Mouse (Mus musculus) frontal cortex, postnatal 25 days (tissue): ENCODE measurements around the gene Adk.

ENCODE experiments used
- DNase-seq, 2 experiments: peaks; one replicate each; pipeline ENCODE4 v3.0.0; 2022; ENCODE audit warnings: low spot score in 2 of 2

Adk gene

GRCm38 (mm10) chr14:21165706-21166105, 113.3 kb downstream of the Adk start:
- no peak for DNase-seq

DNA sequence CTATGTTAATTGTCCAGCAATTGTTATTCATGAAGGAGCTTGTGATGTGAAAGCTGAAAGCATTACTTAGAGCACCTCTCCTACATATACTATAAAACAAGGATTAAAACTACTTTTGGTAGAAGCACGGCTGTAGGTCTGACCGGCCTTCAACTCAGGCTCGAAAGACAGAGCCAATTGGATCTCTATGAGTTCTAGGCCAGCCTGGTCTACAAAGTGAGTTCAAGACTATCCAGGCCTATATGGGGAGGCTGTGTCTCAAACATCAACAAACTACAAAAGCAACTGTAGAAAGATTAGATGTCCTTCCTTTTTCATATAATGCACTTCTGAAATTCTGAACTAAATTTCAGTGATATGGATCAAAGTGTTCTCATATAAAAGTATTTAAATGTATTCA, 113.7 kb downstream of the Adk start:
- DNase-seq, result no peak

DNA sequence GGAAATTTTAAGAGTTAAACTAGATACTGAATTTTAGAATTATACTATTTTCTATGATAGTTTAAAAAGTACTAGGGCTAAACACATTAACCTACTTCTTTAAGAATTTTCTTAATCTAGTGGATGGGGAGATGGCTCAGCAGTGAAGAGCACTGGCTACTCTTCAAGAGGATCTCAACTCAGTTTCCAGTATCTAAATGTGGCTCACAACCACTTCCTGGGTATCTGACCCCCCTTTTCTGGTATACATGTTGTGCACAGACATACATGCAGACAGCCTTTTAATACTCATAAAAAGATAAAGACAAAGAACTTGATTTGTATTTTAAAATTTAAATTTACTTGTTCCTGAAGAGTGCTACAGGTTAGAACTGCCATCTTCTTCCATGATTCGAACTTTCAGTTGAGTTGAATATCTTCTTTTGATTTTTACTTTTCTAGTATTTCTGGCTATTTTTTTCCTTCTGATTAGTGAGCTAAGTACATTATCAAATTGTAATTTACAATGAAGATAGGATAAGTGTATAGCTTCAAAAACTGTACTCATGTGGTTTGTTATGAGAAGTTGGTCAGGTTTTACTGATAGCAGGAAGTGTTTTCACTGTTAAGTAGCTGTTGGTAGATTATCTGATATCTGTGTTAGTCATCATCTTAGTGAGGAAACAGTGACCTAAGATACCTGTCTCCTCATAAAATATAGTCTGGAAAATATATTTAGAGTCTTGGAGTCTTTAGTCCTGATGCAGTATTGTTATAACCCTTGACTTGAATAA, 121.8 kb downstream of the Adk start:
- DNase-seq, result no peak

GRCm38 (mm10) chr14:21174804-21175203, 122.4 kb downstream of the Adk start:
- no peak for DNase-seq

DNA sequence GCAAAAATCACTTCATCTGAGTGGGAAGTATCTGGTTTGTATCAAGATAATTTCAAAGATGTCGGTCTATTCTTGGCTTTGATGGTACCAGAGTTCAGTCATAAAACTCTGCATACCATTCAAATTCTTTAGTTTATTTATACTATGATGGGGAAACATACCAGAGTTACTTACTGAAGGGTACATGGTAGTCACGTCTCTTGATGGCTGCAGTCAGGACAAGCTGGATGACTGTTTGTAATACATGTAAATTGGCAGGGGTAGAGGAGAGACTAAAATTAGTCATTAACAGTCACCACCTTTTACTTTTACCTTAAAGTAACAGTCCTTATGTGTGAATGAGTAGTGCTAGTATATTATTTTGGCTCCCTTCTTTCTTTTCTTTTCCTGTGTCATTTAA, 125.4 kb downstream of the Adk start:
- DNase-seq, result no peak

- no peak for DNase-seq
Measured at GRCm38 (mm10) chr14:21178356-21178755, 126.0 kb downstream of the Adk start.

DNA sequence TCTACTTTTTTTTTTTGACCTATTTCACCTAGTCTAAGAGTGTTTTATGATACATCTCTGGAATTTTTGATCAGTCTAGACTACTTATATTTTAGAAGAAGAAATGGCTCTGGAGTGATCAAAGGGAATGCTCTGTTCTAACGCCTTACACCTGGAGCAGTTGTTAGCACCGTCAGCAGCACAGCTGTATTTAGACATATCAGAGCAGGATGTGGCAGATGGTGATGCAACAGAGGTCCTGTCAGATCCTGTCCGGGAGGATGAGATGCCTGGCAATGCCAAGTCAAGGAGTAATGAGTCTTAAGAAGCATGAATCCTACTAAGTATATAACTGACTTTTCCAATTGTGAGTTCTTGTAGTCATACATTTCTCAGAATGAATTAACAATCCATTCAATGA, 128.7 kb downstream of the Adk start:
- DNase-seq, result no peak

GRCm38 (mm10) chr14:21191966-21192365, 139.6 kb downstream of the Adk start:
- DNase-seq, result no peak

DNA sequence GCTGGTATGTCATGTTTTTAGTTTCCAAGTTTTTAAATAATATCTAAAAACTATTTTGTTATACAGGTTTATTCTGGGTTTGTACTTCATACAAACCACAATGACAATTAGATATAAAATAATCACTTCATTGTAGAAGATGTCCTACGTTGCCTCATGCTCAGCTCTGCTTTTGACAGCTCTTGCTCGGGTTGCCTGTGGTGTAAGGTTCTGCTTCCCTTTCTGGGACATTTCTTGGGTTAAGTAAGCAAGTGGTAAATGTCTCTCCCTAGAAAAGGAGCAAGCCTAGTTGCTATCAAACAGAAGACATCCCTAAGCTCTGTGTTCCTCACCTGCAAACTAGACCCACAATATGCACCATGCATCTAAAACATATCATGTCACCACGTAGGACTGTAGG, 140.4 kb downstream of the Adk start:
- no peak for DNase-seq

DNA sequence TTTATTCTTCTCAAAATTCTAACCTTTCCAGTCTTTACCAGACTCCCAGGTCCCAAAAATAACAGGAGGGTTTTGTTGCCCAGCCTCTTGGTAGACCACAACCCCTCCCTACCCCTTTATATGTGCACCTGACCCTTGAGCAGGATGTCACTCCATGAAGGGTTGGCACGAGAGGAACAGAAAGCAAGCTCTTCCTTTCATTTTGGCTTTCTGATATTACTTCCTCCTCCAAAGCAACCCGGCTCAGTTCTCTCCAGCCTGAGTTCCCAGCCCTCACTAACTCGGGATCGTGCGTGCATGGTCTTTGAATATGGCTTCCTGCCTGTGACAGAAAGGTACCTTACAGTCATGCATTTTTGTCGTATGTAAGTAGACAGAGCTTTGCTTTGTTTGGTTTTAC, 142.0 kb downstream of the Adk start:
- no peak for DNase-seq

GRCm38 (mm10) chr14:21200850-21201249, 148.5 kb downstream of the Adk start:
- no peak for DNase-seq

DNA sequence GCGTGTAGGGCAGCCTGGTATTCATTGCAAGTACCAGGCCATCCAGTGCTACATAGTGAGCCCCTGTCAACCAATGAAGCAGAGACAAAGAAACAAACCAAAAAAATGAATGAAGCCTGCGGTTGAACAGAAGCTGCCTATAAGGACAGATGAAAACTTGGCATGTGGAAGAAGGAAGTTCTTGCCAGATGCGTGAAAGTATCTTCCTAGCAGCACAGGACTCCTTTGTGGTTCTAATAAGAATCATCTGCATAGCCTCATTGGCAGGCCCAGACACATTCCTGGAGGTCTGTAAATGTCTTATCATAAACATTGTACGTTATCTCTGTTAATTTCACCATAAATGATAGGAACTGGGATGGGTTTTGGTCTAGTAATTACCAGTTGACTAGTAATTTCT, 154.1 kb downstream of the Adk start:
- no peak for DNase-seq

GRCm38 (mm10) chr14:21221574-21222138, 169.3 kb downstream of the Adk start:
- DNase-seq, result no peak

DNA sequence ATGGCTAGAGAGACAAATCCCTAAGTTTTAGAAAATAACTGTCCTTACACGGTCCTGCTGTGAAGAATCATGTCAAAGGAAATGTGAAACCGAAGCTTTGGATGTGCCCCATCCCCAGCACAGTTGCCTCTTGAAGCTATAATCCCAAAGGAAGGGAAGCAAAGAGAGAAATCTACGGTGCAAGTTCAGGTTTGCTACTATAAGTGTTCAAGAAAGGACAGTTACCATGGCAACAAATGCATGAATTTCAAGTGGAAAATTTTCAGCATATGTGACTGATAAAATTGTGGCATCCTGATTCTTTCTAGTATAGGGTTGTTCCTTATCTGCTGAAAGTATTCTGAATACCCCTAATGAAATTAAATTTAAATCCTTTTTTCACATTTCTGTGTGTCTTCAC, 169.8 kb downstream of the Adk start:
- no peak for DNase-seq

DNA sequence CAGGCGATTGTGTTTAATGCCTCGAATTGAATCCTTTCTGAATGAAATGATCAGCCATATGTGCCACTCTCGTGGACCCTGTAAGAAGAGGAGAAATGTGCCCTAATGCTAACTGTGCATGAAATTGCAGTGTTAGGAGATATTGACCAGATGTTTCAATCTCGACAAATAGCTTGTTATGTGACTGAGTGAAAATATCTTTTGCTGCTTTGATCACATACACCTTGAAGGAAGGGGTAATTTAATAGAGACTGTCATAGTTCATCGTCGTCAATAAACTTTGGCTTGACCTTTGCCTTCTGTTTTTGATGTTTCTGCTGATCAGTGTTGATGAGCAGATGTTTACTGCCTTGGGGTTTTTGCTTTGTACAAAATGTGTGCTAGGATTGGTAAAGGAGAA, 171.1 kb downstream of the Adk start:
- DNase-seq, result no peak

GRCm38 (mm10) chr14:21223971-21224635, 171.7 kb downstream of the Adk start:
- no peak for DNase-seq

DNA sequence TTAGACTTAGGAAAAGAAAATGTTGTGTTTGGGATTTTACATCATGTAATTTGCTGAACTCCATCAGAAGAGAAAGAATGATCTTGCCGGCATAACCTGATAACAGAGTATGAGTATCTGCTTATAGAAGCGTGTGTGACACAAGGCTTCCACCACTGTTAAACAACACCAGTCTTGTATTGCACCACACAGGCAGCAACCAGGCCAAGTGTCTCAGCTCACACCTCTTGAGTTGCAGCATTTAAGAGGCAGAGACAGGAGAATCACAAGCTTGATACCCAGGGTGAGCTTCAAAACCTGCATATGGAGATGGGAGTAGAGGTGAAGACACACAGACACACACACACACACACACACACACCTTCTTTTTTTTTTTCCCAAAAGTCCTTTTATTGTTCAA, 184.7 kb downstream of the Adk start:
- no peak for DNase-seq

DNA sequence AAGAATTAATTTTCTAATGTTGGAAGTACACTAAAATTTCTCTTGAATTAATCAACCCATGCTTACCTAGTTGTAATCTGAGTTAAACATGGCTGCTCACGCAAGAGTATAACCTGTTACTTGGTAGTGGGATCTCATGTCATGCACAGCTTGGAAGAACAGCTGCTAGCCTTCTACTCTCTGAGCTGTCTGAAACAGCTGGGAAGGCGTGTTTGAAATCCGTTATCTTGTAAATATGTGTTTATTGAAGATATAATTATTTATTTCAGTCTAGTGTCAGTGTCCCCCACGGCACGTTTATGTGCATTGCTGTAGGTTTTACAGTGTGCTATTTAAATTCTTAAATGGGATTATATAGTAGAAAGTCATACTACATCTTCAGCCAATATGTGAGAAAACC, 188.7 kb downstream of the Adk start:
- no peak for DNase-seq

GRCm38 (mm10) chr14:21251386-21251785, 199.0 kb downstream of the Adk start:
- no peak for DNase-seq

- no peak for DNase-seq
Measured at GRCm38 (mm10) chr14:21252326-21252886, 200.0 kb downstream of the Adk start.

- no peak for DNase-seq
Measured at GRCm38 (mm10) chr14:21253321-21253992, 201.1 kb downstream of the Adk start.

DNA sequence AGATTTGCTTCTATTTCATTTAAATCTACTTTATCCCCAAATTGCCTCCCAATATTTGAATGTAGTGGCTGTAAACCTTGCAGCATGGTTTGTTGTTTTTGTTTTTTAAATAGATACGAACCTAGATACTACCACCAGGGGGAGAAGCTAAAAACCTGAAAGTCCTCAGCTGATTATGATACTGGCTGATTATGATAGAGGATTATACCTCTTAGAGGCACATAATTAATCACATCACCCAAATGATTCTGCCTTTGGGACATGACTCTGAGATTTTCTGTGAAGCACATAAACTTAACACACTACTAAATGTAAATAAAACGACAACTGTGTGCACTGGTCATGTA, 201.6 kb downstream of the Adk start:
- no peak for DNase-seq
